Comparison of ENCODE assay signal across 15 mouse cellular contexts in the genomic region with DNA sequence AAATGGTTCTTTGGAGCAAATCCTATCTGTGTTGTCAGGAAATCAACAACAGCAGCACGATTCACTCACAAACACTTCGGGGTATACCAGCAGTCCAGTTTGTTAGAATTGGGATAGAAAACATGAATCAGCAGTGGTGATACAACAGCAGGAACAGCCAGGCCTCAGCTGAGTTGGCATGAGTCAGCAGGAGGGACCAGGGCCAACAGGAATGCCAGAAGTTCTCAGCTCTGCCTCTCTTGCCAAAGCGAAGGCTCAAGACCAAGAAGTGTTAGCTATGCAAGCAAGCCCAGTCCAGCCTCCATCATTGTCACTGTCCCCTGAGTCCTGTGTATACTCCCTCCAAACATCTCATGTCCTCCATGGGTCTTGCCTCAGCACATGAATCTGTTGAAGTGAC. TPM values are rescaled to one million over a fixed set of nuclear protein-coding genes. Genes with fewer than 3 reads are reported as not detected.
DNase-seq lines count a peak whose midpoint lies in the region; ATAC-seq and TF ChIP-seq lines count a peak whose summit lies in the region.
"Had no signal": no experiment of that assay in that cellular context is flagged by ENCODE, and none has a peak within 500 bp of the region (broad histone marks: within the 10 kb centered on the region; RNA-seq: fewer than 3 reads in every experiment).

No protein-coding gene starts in this region.

- no peaks in the 10 kb centered on the region for H3K27me3 ChIP-seq in stomach, postnatal 0 days (ENCODE audit: control insufficient read depth, insufficient read depth, low read length)
- H3K27me3 ChIP-seq: forebrain, embryonic 12.5 days; heart, embryonic 13.5 days; neural tube, embryonic 15.5 days had no signal

- peak; percentile 47 for DNase-seq in gastrocnemius, adult 2 months
- no peak for DNase-seq in gastrocnemius, postnatal 36 days
- DNase-seq in left cerebral cortex, postnatal 25 days (ENCODE audit: low spot score in 2 of 2): peak; percentile 19 to 49
- no peak for DNase-seq in left cerebral cortex, postnatal 10 days (ENCODE audit: extremely low spot score in 1 of 2, low spot score in 2 of 2)
- peak; percentile 90 for DNase-seq in NIH3T3 (ENCODE audit: low read depth)
- peak; percentile 67 for DNase-seq in fibroblast of lung, adult 2 months (ENCODE audit: low read depth)
- DNase-seq in stomach, postnatal 0 days (ENCODE audit: low spot score): no peak
- DNase-seq: kidney, postnatal 25 days had no signal

- ATAC-seq in stomach, postnatal 0 days (ENCODE audit: low FRiP score, low TSS enrichment): no peak
- no peak for ATAC-seq in erythroblast, adult 5-6 weeks (replicated peaks; ENCODE audit: low FRiP score, poor library complexity, severe bottlenecking)
- ATAC-seq: midbrain, embryonic 16.5 days had no signal

- no peak overlapping the region for H3K9ac ChIP-seq in stomach, postnatal 0 days (ENCODE audit: low read length)
- H3K9ac ChIP-seq: forebrain, embryonic 12.5 days; heart, embryonic 13.5 days; neural tube, embryonic 15.5 days had no signal

- TF ChIP-seq EP300 in stomach, postnatal 0 days (optimal IDR thresholded peaks at IDR 0.05): no peak

- H3K27ac ChIP-seq in gastrocnemius, adult 2 months: no peak overlapping the region
- H3K27ac ChIP-seq in stomach, postnatal 0 days (replicated peaks): no peak overlapping the region
- H3K27ac ChIP-seq: forebrain, embryonic 12.5 days; heart, embryonic 13.5 days; limb, embryonic 10.5 days; neural tube, embryonic 15.5 days had no signal

- H3K36me3 ChIP-seq in stomach, postnatal 0 days (ENCODE audit: control insufficient read depth, insufficient read depth, low read length): no peaks in the 10 kb centered on the region
- H3K36me3 ChIP-seq: forebrain, embryonic 12.5 days; heart, embryonic 13.5 days; limb, embryonic 10.5 days; neural tube, embryonic 15.5 days had no signal

- no peaks in the 10 kb centered on the region for H3K4me1 ChIP-seq in stomach, postnatal 0 days (replicated peaks; ENCODE audit: control insufficient read depth, insufficient read depth)
- H3K4me1 ChIP-seq: forebrain, embryonic 12.5 days; heart, embryonic 13.5 days; limb, embryonic 10.5 days; neural tube, embryonic 15.5 days had no signal

- WGBS in stomach, postnatal 0 days: 87% methylated on average over 3 of the region's 3 CpGs

- no peak overlapping the region for H3K4me3 ChIP-seq in gastrocnemius, adult 2 months
- H3K4me3 ChIP-seq in stomach, postnatal 0 days (ENCODE audit: low read depth, low read length): no peak overlapping the region
- H3K4me3 ChIP-seq: forebrain, embryonic 12.5 days; heart, embryonic 13.5 days; limb, embryonic 10.5 days; neural tube, embryonic 15.5 days had no signal

- intact Hi-C loops in gastrocnemius, adult 2 months (cut with DNase I): no loop called here
- intact Hi-C loops in gastrocnemius, postnatal 36 days (cut with DNase I): no loop called here
- intact Hi-C loops in left cerebral cortex, postnatal 25 days (cut with DNase I): no loop called here
- intact Hi-C loops in left cerebral cortex, postnatal 10 days (cut with DNase I): no loop called here

- no peak overlapping the region for H3K4me2 ChIP-seq in stomach, postnatal 0 days (replicated peaks; ENCODE audit: low read depth)
- H3K4me2 ChIP-seq: forebrain, embryonic 12.5 days; heart, embryonic 13.5 days; neural tube, embryonic 15.5 days had no signal

- no peak for TF ChIP-seq CTCF in gastrocnemius, adult 2 months (IDR thresholded peaks at IDR 0.05)
- no peak for TF ChIP-seq CTCF in stomach, postnatal 0 days (IDR thresholded peaks at IDR 0.05; ENCODE audit: low read depth)

- H3K9me3 ChIP-seq in stomach, postnatal 0 days (ENCODE audit: control insufficient read depth, low read length): no peaks in the 10 kb centered on the region
- H3K9me3 ChIP-seq: forebrain, embryonic 12.5 days; heart, embryonic 13.5 days; limb, embryonic 10.5 days; neural tube, embryonic 15.5 days had no signal

RNA-seq across cellular contexts. Expression of a gene that starts 27.0 kb away (rescaled TPM):
- total RNA-seq in gastrocnemius, adult 2 months (2021): not detected
- not detected for total RNA-seq in gastrocnemius, postnatal 36 days (2021)
- total RNA-seq in left cerebral cortex, postnatal 25 days (2021): not detected
- not detected for total RNA-seq in left cerebral cortex, postnatal 10 days (2021)
- 0.04 TPM in 1 of 2 replicates, not detected in the other for polyA plus RNA-seq in stomach, postnatal 0 days (2015; fragmentation: Nextera tagmentation; extraction: Ambion mirVana)
- not detected in 2 replicates for total RNA-seq in erythroblast, adult 5-6 weeks (2015; ENCODE audit: low replicate concordance)
- total RNA-seq in erythroblast, adult 5-6 weeks (2017; ENCODE audit: low replicate concordance): not detected in 2 replicates
- polyA plus RNA-seq: forebrain, embryonic 12.5 days; heart, embryonic 13.5 days; limb, embryonic 10.5 days; midbrain, embryonic 16.5 days; neural tube, embryonic 15.5 days; thymus, postnatal 0 days had no signal

RNA-seq across cellular contexts. Expression of a gene that starts 32.6 kb away (rescaled TPM):
- total RNA-seq in gastrocnemius, adult 2 months (2021): 10 to 100 TPM; 21.5 to 36.9 TPM
- total RNA-seq in gastrocnemius, postnatal 36 days (2021): 10 to 100 TPM; 20.2 to 25.9 TPM
- total RNA-seq in left cerebral cortex, postnatal 25 days (2021): 1 to 10 TPM; 9.0 to 9.6 TPM
- total RNA-seq in left cerebral cortex, postnatal 10 days (2021): 1 to 10 TPM; 4.8 to 5.1 TPM
- polyA plus RNA-seq in stomach, postnatal 0 days (2015; fragmentation: Nextera tagmentation; extraction: Ambion mirVana): 2.8 TPM in 2 replicates
- total RNA-seq in erythroblast, adult 5-6 weeks (2015; ENCODE audit: low replicate concordance): not detected in 2 replicates
- not detected in 2 replicates for total RNA-seq in erythroblast, adult 5-6 weeks (2017; ENCODE audit: low replicate concordance)

Comparison
In these comparisons a context has a peak if more than half of its experiments do, and no peak if none do; other contexts are left out.
1. DNase-seq: peak in gastrocnemius, adult 2 months (single experiment), left cerebral cortex, postnatal 25 days (2 of 2), NIH3T3 (single experiment) and fibroblast of lung, adult 2 months (single experiment); none in gastrocnemius, postnatal 36 days (0 of 2), left cerebral cortex, postnatal 10 days (0 of 2) and stomach, postnatal 0 days (single experiment).
2. RNA of a gene that starts 32.6 kb away (total RNA-seq): 21.5 to 36.9 TPM in gastrocnemius, adult 2 months, 20.2 to 25.9 TPM in gastrocnemius, postnatal 36 days, 9.0 to 9.6 TPM in left cerebral cortex, postnatal 25 days and 4.8 to 5.1 TPM in left cerebral cortex, postnatal 10 days; not detected in erythroblast, adult 5-6 weeks; every median in the first group is over 4 times any median in the second.